Mouse (Mus musculus) heart, adult 2 months (tissue): ENCODE measurements around the gene Zfp280b.

Source experiments
- CTCF ChIP-seq: fragments of 200-600 bp; IDR thresholded peaks from 2 replicates; pipeline ENCODE4 v1.8.1; 2022; ENCODE audit warnings: antibody characterized with exemption, mild to moderate bottlenecking, moderate library complexity
- POLR2A ChIP-seq: fragments of 200-500 bp; IDR thresholded peaks from 2 replicates; pipeline ENCODE4 v1.6.1; 2011; ENCODE audit warnings: mild to moderate bottlenecking, low read depth, low read length, control low read depth; ENCODE audit not compliant: insufficient read depth

- TF ChIP-seq CTCF: no peak
- no peak for TF ChIP-seq POLR2A
Observed at GRCm38 (mm10) chr10:76046754-76047153, 14.3 kb downstream of the Zfp280b start.
